Mouse (Mus musculus) kidney, adult 8-10 months (tissue): ENCODE results near the gene Wdtc1.
A peak's percentile ranks its signal among the peaks of the same experiment; 100 is the strongest.

Experiments used
- DNase-seq, 2 experiments: peaks; one replicate each; pipeline ENCODE4 v3.0.0; 2022

The Wdtc1 gene

DNA sequence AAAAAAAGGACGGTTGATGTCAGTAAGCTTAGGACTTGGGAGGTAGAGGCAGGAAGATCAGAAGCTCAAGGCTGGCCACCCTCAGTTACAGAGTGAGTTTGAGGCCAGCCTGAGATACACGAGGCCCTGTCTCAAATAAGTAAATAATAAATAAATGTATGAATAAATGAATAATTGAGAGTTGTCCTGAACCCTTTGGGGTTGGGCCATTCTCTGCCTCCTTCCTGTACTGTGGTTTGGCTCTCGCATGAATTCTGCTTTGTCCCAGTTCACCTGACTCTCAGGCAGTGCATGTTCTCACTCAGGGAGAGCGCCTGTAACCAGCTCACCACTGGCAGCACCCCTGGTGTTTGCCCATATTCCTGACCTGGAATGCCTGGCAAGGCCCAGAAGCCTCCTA, 20.7 kb upstream of the Wdtc1 start:
- no peak for DNase-seq

DNA sequence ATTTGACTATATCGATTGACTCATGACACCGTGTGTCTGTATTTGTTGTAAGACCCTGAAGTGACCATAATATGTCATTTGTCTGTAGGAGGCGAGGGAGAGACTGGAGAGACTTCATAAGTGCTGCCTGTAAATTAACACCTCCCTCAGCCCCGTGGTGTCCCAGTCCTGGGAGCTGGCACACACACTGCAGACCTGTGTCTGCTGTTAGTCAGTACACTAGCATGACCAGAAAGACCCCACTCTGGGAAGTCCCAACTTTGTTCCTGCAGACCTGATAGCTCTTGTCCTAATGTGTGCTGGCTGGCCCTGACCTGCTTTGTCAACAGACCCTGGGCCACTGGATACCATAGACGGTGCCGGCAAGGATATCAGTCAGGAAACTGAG, 19.0 kb upstream of the Wdtc1 start:
- no peak for DNase-seq

DNA sequence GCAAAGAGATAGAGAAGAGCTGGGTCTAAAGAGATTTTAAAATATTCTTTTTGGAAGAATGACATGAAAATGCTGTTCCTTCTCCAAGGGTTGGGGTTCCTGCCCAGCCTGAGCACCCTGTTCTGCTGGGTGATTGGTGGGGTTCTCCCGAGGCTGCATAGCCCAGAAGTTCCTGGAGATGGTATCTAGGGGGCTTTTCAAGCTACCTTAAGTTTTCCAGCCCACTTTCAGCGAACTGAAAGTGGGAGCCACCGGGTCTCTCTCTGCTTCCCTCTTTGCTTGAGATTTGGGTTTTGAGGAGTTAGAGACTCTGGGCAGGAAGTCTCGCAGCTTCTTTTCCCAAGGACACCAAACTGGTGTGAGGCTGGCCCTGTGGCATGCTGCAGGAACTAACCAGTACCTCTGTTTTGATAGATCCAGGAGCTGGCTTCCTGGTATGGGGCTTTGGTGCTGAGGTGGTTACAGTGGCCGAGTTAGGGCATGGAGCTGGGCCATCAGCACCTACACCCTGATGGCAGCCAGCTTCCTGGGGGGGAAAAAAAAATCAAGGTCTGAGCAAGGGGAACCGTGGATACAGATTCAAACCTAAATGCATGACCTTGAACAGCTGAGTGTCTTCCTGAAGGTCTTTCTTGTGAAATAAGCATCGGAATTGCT, 18.5 kb upstream of the Wdtc1 start:
- no peak for DNase-seq

DNA sequence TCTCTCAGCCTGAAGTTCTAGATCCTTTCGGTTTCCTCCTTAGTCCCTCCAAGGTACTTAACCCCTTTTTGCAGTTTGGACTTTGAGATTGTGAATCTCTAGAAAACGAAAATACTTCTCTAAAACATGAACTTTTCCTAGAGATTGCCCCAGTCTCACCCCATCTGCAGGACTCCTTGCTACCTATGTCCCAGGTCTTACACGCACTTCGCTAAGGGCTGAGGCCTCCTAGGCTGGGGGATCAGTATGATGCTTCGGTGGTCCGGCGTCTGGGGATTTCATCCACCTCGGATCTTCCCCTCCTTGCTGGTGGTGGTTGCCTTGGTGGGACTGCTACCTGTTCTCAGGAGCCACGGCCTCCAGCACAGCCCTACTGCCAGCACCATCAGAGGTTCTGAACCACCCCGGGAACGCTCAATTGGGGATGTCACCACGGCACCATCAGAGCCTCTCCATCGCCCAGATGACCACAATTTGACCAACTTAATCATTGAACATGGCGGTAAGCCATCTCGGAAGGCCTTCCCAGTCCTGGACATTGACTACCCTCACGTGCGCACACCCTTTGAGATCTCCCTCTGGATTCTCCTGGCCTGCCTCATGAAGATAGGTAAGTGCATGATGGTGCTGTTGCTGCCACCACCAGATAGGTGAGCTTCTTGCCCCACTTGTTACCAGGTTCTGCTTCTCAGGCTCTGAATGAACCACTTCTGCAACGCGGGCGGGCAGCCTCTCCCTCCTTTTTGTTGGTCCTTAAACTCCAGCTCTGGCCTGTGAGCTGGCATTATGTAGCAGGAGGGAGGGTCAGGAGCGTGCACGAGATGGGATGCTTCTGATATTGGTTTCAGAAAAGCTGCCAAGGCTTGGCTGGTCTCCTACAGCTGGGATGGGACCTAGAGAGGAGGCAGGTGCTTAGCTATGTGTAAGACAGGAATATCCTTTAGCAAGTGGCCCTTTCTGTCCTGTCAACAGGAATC, 17.3 kb upstream of the Wdtc1 start:
- no peak for DNase-seq

DNA sequence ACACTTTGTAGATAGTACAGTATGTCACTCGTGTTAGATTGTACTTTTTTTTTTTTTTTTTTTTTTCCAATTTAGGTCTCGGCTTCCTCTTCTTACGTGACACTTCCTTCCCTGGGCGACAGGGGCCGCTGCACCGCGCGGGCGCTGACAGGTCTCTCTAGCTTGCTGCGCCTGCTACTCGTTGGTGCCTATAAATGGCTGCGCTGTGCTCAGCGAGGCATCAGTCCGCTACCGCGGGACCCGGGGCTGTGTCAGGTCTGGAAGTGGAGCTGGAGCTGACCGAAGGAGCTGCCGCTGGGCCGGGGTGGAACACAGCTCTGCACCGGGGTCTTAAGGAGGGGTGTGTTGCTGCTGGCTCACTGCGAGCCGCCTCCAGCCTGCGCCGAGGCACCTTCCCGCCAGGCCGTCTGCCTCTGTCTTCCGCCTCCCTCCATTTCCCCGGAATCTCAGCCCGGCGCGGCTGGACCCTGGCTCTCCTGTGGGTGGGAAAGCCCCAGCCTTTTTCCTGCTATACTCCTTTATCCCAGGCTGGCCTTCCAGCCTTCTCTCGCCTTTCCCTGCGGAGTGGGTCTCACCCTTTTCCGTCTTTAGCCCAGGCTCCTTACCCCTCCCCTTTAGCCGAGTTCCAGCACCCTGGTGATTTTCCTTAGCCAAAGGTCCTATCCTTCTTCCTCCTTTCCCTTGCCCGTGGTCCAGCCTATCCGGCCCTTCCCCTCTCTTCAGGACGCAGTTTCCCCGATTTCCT, 16.4 kb upstream of the Wdtc1 start, which contains the start of gene Slc9a1:
Gene Slc9a1, plus strand, starts transcription at position 154 of the 745 bp plus-strand sequence.
- DNase-seq = peak; percentile 93 to 96

DNA sequence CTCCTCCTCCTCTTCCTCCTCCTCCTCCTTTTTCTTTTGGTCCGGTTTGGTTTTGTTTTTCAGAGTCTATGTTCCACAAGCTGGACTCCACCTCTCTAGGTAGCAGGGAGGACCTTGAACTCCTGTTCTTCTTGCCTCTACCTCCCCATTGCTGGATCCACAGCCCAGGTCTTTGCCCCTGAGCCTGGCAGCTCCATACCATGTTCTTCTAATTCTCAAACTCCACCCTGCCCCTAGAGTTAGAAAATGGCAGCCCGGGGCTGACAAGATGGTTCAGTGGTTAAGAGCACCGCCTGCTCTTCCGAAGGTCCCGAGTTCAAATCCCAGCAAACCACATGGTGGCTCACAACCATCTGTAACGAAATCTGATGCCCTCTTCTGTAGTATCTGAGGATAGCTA, 1.4 kb upstream of the Wdtc1 start:
- DNase-seq = no peak

DNA sequence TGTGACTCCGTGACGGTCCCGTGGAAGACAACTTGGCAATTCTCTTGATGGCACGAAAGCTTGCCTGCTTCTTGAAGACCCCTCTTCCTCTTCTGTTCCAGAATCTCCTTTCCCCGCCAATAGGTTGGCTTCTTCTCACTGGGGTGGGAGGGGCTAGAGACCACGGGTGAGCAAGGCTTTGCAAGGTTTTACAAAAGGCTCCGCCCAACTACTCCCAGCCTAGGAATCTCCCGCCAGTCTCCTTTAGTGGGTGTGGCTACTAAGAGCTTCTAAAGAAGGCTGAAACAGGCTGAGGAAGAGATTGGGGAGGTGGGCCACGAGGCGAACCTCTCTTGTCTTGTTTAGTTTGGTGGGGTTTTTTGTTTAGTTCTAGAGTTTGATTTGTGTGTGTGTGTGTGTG, 484 bp downstream of the Wdtc1 start:
- no peak for DNase-seq

DNA sequence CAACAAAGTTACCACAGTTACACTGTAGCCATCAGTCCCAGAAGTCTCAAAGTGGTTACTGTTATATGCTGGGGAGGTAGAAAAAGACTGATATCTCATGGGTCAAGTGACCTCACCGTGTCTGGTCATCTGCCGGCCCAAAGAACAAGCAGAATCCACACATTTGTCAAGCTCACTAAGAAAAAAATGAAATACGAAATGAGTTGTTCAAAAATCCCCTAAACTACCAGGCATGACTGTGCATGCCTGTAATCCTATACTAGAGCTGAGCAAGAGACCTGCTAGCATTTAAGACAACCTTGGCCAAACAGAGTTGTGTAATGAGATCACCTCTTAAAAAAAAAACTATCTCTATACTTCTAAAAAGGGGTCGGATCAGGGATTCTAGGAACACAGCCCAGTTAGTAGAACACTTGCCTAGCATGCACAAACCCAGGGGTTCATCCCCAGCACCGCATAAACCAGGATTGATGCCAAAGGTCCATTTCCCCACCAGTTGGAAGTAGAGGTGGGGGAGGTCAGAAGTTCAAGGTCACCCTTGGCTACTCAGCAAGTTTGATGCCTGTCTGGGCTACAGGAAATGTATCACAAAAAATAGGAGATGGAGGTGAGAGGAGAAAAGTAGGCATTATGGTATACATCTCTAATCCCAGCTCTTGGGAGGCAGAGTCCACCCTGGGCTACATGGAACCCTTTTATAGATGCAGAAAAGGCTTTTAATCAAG, 5.1 kb downstream of the Wdtc1 start:
- no peak for DNase-seq

DNA sequence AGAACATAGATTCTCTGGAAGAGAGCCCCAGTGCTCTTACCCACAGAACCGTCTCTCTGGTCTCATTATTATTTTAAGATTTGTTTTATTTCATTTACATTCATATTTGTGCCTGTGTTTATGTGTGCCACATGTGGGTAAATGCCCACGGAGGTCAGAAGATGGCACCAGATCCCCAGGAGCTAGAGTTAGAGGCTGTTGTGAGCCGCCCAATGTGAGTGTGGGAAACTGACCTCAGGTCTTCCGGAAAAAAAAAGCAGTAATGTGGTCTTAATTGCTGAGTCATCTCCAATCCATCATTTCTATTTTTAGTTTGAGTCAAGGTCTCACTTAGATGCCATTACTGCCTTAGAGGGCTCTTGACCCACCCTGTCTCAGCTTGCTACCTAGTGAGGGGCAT, 5.7 kb downstream of the Wdtc1 start:
- no peak for DNase-seq

DNA sequence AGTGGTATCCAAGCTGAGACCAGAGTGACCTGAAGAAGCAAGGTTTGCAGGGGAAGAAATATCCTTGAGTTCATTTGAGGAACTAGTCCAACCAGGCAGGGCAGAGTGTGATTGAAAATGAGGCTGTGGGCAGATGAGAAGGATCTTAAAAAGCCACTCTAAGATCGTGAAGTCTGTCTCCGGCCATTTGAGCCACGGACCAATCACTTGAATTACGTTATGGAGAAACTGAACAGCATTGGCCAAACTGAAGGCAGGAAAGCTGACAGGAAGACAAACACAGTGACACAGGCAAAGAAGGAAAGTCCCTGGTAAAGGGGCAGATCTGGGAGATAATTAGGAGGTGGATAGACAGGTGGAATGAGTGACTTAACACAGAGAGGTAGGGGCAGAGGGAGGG, 6.7 kb downstream of the Wdtc1 start:
- no peak for DNase-seq

DNA sequence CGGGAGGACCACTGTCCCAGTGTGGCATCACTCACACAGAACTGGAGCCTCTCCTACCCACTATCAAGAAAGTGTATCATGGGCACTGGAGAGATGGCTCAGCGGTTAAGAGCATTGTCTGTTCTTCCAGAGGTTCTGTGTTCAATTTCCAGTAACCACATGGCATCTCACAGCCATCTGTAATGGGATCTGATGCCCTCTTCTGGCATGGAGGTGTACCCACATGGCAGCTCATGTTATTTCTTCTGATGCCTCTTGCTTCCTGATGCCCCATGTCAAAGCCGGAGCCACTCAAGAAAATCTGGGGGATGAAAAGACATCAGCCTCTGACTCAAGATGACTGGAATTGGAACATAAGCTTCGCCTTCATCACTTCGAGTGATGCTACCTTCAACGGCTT, 7.6 kb downstream of the Wdtc1 start:
- DNase-seq = peak in 1 of 2 experiments; percentile 29

DNA sequence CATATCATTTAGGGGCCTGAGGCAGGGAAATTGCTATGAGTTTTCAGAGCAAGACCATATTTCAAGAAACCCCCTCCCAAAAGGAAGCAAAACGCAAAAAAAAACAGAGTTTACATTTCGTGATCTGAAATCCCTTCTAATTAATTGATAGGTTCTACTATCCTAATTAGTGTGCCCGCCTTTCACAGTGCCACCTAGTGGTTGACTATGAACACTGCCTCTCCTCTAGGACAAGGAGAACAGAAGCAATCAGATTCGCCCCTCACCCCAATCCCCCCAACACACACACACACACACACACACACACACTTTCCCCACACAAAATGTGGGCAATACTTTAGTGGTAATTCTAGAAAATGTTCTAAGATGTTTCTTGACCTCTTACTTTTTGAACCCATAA, 9.2 kb downstream of the Wdtc1 start:
- DNase-seq = peak; percentile 18 to 41

DNA sequence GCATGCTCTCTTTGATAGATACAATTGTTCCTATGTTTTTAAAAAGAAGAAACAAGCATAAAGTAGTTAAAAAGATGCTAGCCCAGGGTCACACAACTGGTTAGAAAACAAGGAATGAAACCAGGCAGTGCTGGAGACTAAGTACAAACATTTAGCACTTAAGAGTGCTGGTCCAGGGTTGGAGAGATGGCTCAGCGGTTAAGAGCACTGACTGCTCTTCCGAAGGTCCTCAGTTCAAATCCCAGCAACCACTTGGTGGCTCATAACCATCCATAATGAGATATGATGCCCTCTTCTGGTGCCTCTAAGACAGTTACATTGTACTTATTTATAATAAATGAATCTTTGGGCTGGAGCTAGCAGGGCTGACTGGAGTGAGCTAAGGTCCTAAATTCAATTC, 13.1 kb downstream of the Wdtc1 start:
- DNase-seq = no peak

DNA sequence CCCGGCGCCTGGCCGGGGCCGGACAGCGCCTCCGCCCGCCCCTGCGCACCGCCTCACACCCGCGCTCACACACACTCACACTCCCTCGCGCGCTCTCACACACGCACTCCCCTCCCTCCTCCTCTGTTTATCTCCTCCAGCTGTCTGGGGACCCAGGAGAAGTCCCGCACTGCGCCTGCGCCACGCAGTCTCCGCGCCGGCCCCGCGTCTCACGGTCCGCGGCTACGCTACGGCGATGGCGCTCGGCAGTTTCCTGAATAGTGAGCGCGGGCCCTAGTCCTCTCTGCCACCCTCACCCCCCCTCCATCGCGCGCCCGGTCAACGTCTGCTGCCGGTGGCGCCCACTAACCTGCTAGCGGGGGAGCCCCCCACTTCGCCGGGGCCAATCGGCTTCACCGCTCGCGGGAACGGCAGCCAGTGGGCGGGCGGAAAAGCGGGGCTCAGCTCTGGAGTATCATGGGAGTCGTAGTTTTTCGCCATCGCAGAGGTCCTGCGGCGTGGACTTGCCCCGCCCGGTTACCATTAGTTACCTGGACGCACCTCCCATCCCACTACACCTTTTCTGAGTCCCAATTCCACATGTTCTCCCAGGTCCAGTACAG, 14.0 kb downstream of the Wdtc1 start:
- DNase-seq = peak; percentile 97

DNA sequence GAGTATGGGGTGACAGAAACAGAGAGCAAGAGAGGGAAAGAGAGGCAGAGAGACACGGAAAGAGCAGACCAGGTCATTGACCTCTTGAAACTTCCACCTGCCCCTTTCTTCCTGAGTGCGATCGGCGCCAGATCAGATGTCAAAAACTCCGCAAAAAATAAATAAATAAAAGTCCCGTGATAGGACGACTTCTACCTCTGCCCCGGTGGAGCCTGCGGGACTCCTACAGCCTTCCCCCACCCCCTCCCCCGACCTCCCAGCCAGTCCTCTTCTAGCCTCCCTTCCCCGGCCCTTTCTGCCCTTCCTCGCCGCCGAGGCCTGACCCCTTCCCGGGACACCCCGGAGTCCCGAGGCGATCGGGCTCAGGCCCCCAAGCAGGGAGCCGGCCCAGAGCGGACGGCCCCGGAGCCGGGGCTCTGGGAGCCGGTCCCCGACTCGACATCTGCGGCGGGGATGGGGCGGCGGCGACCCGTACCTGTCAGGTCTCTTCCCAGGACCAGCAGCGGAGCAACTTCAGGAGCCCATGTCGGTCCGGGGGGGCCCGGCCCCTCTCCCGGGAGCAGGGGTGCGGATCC, 14.7 kb downstream of the Wdtc1 start:
- peak in 1 of 2 experiments; percentile 16 for DNase-seq

DNA sequence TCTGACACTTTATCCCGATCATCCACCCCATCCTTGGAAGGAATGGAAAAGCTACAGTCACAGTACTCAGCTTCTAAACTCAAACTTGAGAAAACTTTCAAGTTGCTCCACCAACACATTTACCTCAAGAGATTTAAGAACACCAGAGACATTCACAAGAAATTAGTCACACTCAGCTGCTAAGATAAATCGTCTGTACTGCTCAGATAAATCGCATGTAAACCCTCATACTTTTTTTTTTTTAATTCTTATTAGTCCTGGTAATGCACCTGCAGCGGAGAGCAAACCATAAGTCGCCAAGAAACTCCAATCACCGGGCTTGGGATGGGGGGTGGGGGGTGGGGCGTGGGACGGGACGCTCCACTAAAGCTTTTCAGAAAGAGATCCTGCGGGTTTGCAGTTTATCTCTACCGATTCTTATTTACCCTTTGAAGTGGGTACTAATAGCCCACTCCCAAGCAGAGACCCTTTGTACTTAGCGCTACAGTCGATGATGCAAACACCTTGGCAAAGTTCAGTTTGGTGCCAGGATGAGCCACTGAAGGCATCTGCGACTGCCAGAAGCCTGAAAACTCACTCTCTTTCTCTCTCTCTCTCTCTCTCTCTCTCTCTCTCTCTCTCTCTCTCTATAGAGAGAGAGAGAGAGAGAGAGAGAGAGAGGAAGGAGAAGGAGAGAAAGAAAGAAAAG, 15.3 kb downstream of the Wdtc1 start:
- no peak for DNase-seq

DNA sequence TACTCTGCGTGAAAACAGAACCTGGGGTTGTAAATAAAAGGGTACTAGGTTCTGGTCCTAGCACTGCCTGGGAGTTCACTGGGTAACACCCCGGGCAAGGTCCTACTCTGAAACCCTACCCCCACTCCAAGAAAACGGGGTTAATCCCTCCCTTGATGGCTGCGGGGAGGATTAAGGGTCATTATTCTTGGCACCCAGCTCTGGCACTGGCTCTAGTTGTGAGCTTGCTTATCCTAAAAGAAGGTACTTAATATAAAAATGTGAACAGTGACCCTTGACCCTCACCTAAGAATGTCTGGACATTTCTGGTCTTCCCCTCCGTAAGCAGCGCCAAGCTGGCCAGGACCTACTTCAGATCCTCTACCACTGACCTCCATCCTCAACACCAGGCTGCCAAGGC, 20.0 kb downstream of the Wdtc1 start:
- peak; percentile 85 to 90 for DNase-seq

DNA sequence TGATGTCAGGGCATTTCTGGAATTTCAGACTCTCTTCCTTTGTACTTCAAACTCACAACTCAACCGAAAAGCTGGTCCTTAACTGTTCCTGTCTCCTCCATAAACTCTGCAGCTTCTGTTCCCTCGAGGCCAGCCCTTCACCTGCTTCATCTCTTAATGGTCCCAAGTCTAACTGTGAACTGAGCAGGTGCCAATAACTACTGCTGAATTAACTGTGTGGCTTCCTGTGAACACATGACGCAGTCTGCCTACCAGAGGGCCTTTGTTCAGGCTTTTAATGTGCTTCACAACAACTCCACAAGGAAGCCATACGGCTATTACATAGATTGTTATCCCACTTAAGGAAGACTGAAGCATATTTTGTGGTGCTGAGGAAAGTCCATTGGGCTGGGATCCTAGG, 23.0 kb downstream of the Wdtc1 start:
- DNase-seq = peak in 1 of 2 experiments; percentile 20

DNA sequence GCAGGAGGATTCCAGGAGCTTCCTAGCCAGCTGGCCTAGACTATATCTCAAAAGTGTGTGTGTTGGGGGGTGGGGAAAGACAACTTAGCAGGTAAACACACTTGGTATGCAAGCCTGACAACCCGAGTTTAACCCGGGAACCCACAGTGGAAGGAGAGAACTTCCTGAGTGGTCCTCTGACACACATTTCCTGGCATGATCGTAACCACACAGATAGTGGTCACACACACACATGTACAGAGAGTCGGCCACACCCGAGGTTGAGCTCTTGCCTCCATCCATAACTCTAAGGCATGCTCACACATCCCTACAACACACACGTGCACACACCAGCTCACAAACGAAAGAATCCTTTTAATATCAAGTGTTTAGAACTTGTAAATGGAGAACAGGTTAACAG, 25.2 kb downstream of the Wdtc1 start:
- DNase-seq = no peak

DNA sequence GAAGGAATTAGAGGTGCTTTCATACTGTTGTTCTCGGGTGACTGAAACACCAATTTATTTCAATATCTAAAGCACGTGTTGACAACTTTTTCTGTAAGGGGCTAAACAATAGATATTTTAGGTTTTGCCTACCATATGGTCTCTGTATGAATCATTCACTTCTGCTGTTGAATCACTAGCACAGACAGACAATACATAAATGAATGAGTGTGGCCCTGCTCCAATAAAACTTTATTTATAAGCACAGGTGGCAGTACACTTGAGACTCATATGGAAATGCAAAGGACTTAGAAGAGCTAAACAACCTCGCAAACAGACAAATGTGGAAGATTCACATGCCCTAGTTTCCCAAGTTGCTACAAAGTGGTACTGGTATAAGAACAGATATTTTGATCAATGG, 33.6 kb downstream of the Wdtc1 start:
- no peak for DNase-seq

DNA sequence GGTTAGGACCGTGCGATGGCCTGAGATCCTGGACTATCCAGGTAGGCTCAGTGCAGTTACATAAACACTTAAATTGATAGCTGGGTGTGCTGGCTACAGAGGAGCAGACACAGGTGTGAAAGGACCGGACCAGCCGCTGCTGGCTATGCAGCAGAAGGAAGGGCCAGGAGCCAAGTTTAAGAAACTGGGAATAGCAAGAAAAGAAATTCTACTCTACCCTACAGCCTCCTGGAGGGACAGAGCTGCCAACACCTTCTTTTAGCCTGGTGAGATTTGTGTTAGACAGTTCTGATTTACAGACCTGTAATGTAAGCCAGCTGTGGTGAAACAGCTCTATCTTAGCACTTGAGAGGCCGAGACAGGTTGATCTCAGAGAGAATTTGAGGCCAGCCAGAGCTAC, 37.3 kb downstream of the Wdtc1 start:
- DNase-seq = no peak
